Mouse (Mus musculus) stomach, embryonic 15.5 days (tissue): ENCODE results near the gene Pet117. TPM values are rescaled to one million over a fixed set of nuclear protein-coding genes. Genes with fewer than 3 reads are reported as not detected.
"Not testable (repeated sequence)": the region's sequence is repeated elsewhere in the genome, so short reads cannot be mapped to it uniquely, and the experiment has no call there.

Experiments used
- ATAC-seq: fragments of 200-750 bp; cut with Nextera tagmentation; 2 replicates; pipeline ENCODE4 v1.8.0; 2017; ENCODE audit warnings: low read depth, moderate number of reproducible peaks, moderate TSS enrichment; ENCODE audit not compliant: insufficient read depth, low FRiP score
- H3K27ac ChIP-seq: fragments of 300-500 bp; sonication (generic); 2 replicates; pipeline ENCODE4 v1.5.1; 2015; ENCODE audit warnings: mild to moderate bottlenecking, inconsistent platforms
- H3K27me3 ChIP-seq: fragments of 300-500 bp; sonication (generic); replicated peaks from 2 replicates; pipeline ENCODE4 v1.6.1; 2015; ENCODE audit warnings: inconsistent platforms
- H3K36me3 ChIP-seq: fragments of 300-500 bp; sonication (generic); 2 replicates; pipeline ENCODE4 v1.6.1; 2015; ENCODE audit warnings: inconsistent platforms
- H3K4me1 ChIP-seq: fragments of 300-500 bp; sonication (generic); 2 replicates; pipeline ENCODE4 v1.6.1; 2015; ENCODE audit warnings: inconsistent platforms
- H3K4me2 ChIP-seq: fragments of 300-500 bp; sonication (generic); 2 replicates; pipeline ENCODE4 v1.6.1; 2015; ENCODE audit warnings: mild to moderate bottlenecking, inconsistent platforms
- H3K4me3 ChIP-seq: fragments of 300-500 bp; sonication (generic); replicated peaks from 2 replicates; pipeline ENCODE4 v1.5.1; 2015; ENCODE audit warnings: inconsistent platforms
- H3K9ac ChIP-seq: fragments of 300-500 bp; sonication (generic); 2 replicates; pipeline ENCODE4 v1.6.1; 2015; ENCODE audit warnings: inconsistent platforms
- H3K9me3 ChIP-seq: fragments of 300-500 bp; sonication (generic); 2 replicates; pipeline ENCODE4 v1.6.1; 2016; ENCODE audit warnings: inconsistent platforms
- WGBS: fragments of 180-500 bp; shearing (Covaris S2); methylation state at CpG from one replicate; pipeline ENCODE4 v1.1.7; 2015; 5-methylcytosine and 5-hydroxymethylcytosine counted together
- polyA plus RNA-seq: library from polyadenylated mRNA; unstranded; fragments of >200 nt; fragmentation: Nextera tagmentation; extraction: Ambion mirVana; gene quantifications from 2 replicates; pipeline ENCODE4 v1.2.1, GENCODE M21; 2015

The Pet117 gene
- polyA plus RNA-seq, 1 experiment from 2014 or later, result 6.1 TPM

- H3K9me3 ChIP-seq, H3K4me3 ChIP-seq, ATAC-seq, H3K9ac ChIP-seq, H3K27ac ChIP-seq, H3K36me3 ChIP-seq, H3K4me1 ChIP-seq, H3K27me3 ChIP-seq, H3K4me2 ChIP-seq: not testable (repeated sequence)
- WGBS, result 70% methylated on average over 6 of the region's 6 CpGs
Measured at GRCm38 (mm10) chr2:144338149-144338548, 30.6 kb upstream of the Pet117 start.

DNA sequence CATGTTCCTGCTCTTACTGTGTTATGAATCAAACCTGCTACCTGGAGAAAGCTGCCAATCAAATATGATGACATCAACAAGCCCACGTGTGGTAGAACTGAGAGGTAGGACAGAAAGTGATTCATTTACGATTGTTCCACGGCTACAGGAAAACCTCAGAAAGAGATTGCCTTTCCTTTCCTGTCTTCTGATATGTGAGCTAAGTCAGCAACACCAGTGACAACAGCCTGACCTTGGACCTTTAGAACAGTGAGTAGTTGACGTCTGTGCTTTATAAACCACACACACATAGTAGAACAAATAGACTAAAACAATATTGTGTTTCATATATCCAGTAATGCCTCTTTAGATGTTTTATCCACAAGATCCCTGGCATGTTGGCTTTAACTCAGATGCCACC is 25.6 kb upstream of the Pet117 start:
- no peak overlapping the region for H3K4me3 ChIP-seq
- no peak overlapping the region for H3K9ac ChIP-seq
- no peaks in the 10 kb centered on the region for H3K27me3 ChIP-seq
- no peaks in the 10 kb centered on the region for H3K36me3 ChIP-seq
- H3K27ac ChIP-seq, result no peak overlapping the region
- H3K9me3 ChIP-seq, result no peaks in the 10 kb centered on the region
- WGBS, result 61% methylated on average over 4 of the region's 4 CpGs
- no peak overlapping the region for H3K4me2 ChIP-seq
- no peaks in the 10 kb centered on the region for H3K4me1 ChIP-seq
- ATAC-seq, result no peak

DNA sequence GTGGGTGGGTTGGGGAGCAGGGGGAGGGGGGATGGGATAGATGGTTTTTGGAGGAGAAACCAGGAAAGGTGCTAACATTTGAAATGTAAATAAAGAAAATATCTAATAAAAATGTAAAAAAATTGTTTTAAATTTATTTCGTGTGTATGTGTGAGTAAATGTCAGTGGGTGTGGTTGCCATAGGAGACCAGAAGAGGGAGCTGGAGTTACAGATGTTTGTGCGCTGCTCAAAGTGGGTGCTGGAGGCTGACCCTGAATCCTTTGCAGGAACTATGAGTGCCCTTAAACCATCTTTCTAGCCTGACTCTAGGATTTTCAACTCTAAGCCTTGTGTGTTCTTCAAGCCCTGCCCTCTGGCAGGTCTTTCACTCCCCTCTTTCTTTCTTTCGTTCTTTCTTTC is 20.3 kb upstream of the Pet117 start:
- H3K27ac ChIP-seq, result no peak overlapping the region
- no peaks in the 10 kb centered on the region for H3K27me3 ChIP-seq
- no peak overlapping the region for H3K4me2 ChIP-seq
- H3K9ac ChIP-seq, result no peak overlapping the region
- 72% methylated on average over 3 of the region's 3 CpGs for WGBS
- no peaks in the 10 kb centered on the region for H3K9me3 ChIP-seq
- no peak overlapping the region for H3K4me3 ChIP-seq
- no peaks in the 10 kb centered on the region for H3K4me1 ChIP-seq
- no peaks in the 10 kb centered on the region for H3K36me3 ChIP-seq
- ATAC-seq, result no peak

DNA sequence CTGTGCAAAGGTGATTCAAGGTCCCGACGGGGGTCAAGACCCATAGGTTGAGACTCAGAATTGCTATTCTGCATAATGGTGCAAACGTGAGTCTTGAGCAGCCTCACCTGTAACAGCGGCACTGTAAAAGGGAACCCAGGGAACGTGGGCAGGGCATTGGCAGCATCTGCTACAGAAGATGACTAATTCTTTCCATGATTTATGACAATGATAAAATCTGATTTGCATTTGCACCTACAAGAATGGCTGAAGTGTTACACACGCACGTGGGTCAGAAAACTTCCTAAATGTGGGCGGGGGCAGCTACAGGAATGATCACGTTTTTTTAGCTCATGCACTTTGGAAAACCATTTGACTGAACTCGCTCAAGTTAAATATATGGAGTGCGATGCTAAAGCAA is 16.0 kb upstream of the Pet117 start:
- Histone ChIP-seq H3K9ac (no peak overlapping the region), H3K36me3 (no peaks in the 10 kb centered on the region), H3K27ac (no peak overlapping the region), H3K27me3 (no peaks in the 10 kb centered on the region), H3K9me3 (no peaks in the 10 kb centered on the region), H3K4me3 (no peak overlapping the region), H3K4me1 (no peaks in the 10 kb centered on the region), H3K4me2 (no peak overlapping the region)
- no peak for ATAC-seq
- WGBS, result 82% methylated on average over 11 of the region's 11 CpGs

DNA sequence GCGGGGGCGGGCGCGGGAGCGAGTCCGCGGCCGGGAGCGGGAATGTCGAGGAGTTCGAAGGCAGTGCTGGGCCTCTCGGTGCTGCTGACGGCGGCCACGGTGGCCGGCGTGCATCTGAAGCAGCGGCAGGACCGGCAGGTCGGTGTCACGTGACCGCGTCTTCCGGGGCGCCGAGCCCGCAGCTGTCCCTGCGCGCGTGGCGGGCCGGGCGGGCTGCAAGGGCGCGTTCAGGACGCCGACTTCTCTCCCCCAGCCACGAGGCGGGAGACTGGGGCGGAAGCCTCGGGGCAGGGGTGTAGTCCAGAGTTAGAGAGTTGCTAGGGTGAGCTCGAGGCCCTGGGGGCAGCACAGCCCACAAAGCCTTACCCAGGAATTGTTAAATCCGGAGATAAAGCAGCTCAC is 225 bp downstream of the Pet117 start:
- H3K4me2 ChIP-seq, result peak overlapping the region; percentile 58
- H3K4me3 ChIP-seq, result peak overlapping the region; percentile 86
- H3K9ac ChIP-seq, result peak overlapping the region; percentile 78
- peaks cover 8% of the 10 kb centered on the region; the same call in 1 of the 2 replicates for H3K36me3 ChIP-seq
- H3K27ac ChIP-seq, result peak overlapping the region; percentile 96
- no peaks in the 10 kb centered on the region for H3K4me1 ChIP-seq
- ATAC-seq, result peak; percentile 81
- under 1% methylated on average over 36 of the region's 43 CpGs for WGBS
- H3K27me3 ChIP-seq, result no peaks in the 10 kb centered on the region
- H3K9me3 ChIP-seq, result no peaks in the 10 kb centered on the region

DNA sequence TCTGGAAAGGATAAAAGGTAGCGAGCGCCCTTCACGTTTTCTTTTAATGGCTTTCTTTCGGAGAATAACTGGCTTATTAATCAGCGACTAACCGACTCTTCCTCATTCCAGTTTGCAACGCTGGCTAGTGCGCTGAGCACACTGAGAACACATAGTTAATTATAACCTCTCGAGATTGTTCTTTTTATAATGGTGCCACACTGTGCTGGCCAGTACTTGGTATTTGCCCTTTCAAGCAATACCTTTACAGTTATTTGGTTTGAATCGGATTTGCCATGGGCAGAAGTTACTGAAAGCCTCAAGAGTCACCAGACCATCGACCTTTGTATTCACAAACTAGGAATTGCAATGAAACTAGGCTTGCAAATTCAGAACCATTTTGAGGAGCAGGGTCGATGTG is 715 bp downstream of the Pet117 start:
- no peaks in the 10 kb centered on the region for H3K4me1 ChIP-seq
- no peaks in the 10 kb centered on the region for H3K27me3 ChIP-seq
- no peak for ATAC-seq
- 2% methylated on average over 12 of the region's 12 CpGs for WGBS
- H3K9me3 ChIP-seq, result no peaks in the 10 kb centered on the region
- peak overlapping the region; percentile 96 for H3K27ac ChIP-seq
- H3K9ac ChIP-seq, result peak overlapping the region; percentile 78
- peaks cover 9% of the 10 kb centered on the region for H3K36me3 ChIP-seq
- H3K4me2 ChIP-seq, result peak overlapping the region; percentile 58
- H3K4me3 ChIP-seq, result peak overlapping the region; percentile 86

GRCm38 (mm10) chr2:144371566-144371965 is 2.8 kb downstream of the Pet117 start:
- H3K27me3 ChIP-seq, result no peaks in the 10 kb centered on the region
- H3K4me3 ChIP-seq, result no peak overlapping the region
- no peak for ATAC-seq
- no peaks in the 10 kb centered on the region for H3K4me1 ChIP-seq
- peaks cover 19% of the 10 kb centered on the region for H3K36me3 ChIP-seq
- no peak overlapping the region for H3K9ac ChIP-seq
- H3K4me2 ChIP-seq, result no peak overlapping the region
- no peaks in the 10 kb centered on the region for H3K9me3 ChIP-seq
- 92% methylated on average over 4 of the region's 4 CpGs for WGBS
- H3K27ac ChIP-seq, result no peak overlapping the region

- H3K4me1 ChIP-seq, result no peaks in the 10 kb centered on the region
- ATAC-seq, result no peak
- no peaks in the 10 kb centered on the region for H3K9me3 ChIP-seq
- WGBS, result 82% methylated on average over 9 of the region's 9 CpGs
- H3K36me3 ChIP-seq, result peaks cover 24% of the 10 kb centered on the region
- no peak overlapping the region for H3K27ac ChIP-seq
- H3K4me2 ChIP-seq, result no peak overlapping the region
- H3K27me3 ChIP-seq, result no peaks in the 10 kb centered on the region
- H3K4me3 ChIP-seq, result no peak overlapping the region
- H3K9ac ChIP-seq, result no peak overlapping the region
Measured at GRCm38 (mm10) chr2:144373063-144373462, 4.3 kb downstream of the Pet117 start.

- WGBS, result 80% methylated on average over 10 of the region's 10 CpGs
- H3K36me3 ChIP-seq, result peaks cover 35% of the 10 kb centered on the region
Measured at GRCm38 (mm10) chr2:144375063-144375703, 6.4 kb downstream of the Pet117 start.

GRCm38 (mm10) chr2:144381293-144381692 is 12.5 kb downstream of the Pet117 start:
- Histone ChIP-seq H3K36me3 (peaks cover 35% of the 10 kb centered on the region), H3K27ac (0 out of 2 replicates have a peak overlapping the region, but pooled peaks have one; percentile 3)
- 74% methylated on average over 3 of the region's 3 CpGs for WGBS

More at GRCm38 (mm10) chr2:144375063-144375703, 6.4 kb downstream of the Pet117 start:
- Histone ChIP-seq H3K4me2 (no peak overlapping the region), H3K4me3 (no peak overlapping the region), H3K4me1 (no peaks in the 10 kb centered on the region), H3K9ac (no peak overlapping the region), H3K27me3 (no peaks in the 10 kb centered on the region), H3K27ac (no peak overlapping the region), H3K9me3 (no peaks in the 10 kb centered on the region)
- no peak for ATAC-seq

GRCm38 (mm10) chr2:144381741-144382140 is 12.9 kb downstream of the Pet117 start:
- 84% methylated on average over 4 of the region's 4 CpGs for WGBS
- H3K27ac ChIP-seq, result no peak overlapping the region
- no peaks in the 10 kb centered on the region for H3K4me1 ChIP-seq
- no peak overlapping the region for H3K9ac ChIP-seq
- no peaks in the 10 kb centered on the region for H3K27me3 ChIP-seq
- ATAC-seq, result no peak
- no peak overlapping the region for H3K4me2 ChIP-seq
- H3K36me3 ChIP-seq, result peaks cover 36% of the 10 kb centered on the region
- no peak overlapping the region for H3K4me3 ChIP-seq
- no peaks in the 10 kb centered on the region for H3K9me3 ChIP-seq

More at GRCm38 (mm10) chr2:144381293-144381692, 12.5 kb downstream of the Pet117 start:
- no peak overlapping the region for H3K9ac ChIP-seq
- no peaks in the 10 kb centered on the region for H3K4me1 ChIP-seq
- H3K4me2 ChIP-seq, result no peak overlapping the region
- no peak overlapping the region for H3K4me3 ChIP-seq
- H3K9me3 ChIP-seq, result no peaks in the 10 kb centered on the region
- no peak for ATAC-seq
- no peaks in the 10 kb centered on the region for H3K27me3 ChIP-seq

DNA sequence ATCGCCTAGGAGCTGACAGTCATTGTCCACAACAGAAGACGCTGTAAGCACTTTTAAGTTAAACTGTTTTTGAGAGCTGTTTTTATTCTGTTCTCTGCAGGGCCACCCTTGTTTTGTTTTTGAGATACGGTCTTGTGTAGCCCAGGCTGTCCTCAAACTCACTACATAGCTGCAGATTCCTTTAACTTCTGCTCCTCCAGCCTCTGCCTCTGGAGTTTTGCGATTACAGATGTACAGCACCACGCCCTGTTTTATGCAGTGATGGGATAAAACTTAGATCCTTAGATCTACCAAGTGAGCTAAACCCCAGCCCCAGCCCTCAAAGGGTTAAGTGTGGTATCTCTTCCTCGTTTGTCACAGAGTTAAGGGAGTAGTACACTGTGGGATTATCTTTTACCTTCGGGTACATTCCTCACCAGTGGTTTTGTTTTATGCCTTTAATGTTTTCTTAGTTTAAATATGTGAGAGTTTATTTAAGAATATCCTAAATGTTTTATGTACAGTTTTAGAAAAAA is 13.9 kb downstream of the Pet117 start:
- no peak overlapping the region for H3K27ac ChIP-seq
- H3K4me1 ChIP-seq, result no peaks in the 10 kb centered on the region
- no peaks in the 10 kb centered on the region for H3K27me3 ChIP-seq
- H3K4me2 ChIP-seq, result no peak overlapping the region
- H3K9ac ChIP-seq, result no peak overlapping the region
- H3K4me3 ChIP-seq, result no peak overlapping the region
- no peak for ATAC-seq
- H3K9me3 ChIP-seq, result no peaks in the 10 kb centered on the region
- peaks cover 31% of the 10 kb centered on the region for H3K36me3 ChIP-seq
- 78% methylated on average over 7 of the region's 7 CpGs for WGBS
